Mouse (Mus musculus) adrenal gland, postnatal 25 days (tissue): ENCODE results near the gene Zfp111. TPM values are rescaled to one million over a fixed set of nuclear protein-coding genes. Genes with fewer than 3 reads are reported as not detected.

ENCODE experiments used
- total RNA-seq: library from RNA; stranded (reverse); gene quantifications from 2 replicates; pipeline ENCODE4 v1.2.3, GENCODE M21; 2021

Zfp111 gene
- total RNA-seq, 1 experiment from 2014 or later, result 9.7 TPM

Other genes starting within 250 kb of the Zfp111 start
- not detected in 2 replicates for gene Vmn1r181, start 236.8 kb downstream of the Zfp111 start, total RNA-seq
- gene V1rd19, start 209.8 kb downstream of the Zfp111 start, total RNA-seq, result not detected in 2 replicates
- not detected in 2 replicates for gene Vmn1r183, start 158.2 kb downstream of the Zfp111 start, total RNA-seq
- gene Zfp180, start 129.5 kb downstream of the Zfp111 start, total RNA-seq, result 26.6 and 27.0 TPM in 2 replicates
- 5.4 and 6.1 TPM in 2 replicates for gene Zfp112, start 99.1 kb downstream of the Zfp111 start, total RNA-seq
- 11.1 and 11.3 TPM in 2 replicates for gene Zfp235, start 77.3 kb downstream of the Zfp111 start, total RNA-seq
- gene Zfp114, start 36.4 kb downstream of the Zfp111 start, total RNA-seq, result 0.29 and 0.58 TPM in 2 replicates
- 4.5 and 6.5 TPM in 2 replicates for gene Zfp109, start 26.1 kb upstream of the Zfp111 start, total RNA-seq
- 3.3 and 4.1 TPM in 2 replicates for gene Zfp108, start 43.4 kb upstream of the Zfp111 start, total RNA-seq
- gene Zfp93, start 59.0 kb upstream of the Zfp111 start, total RNA-seq, result 7.2 and 8.7 TPM in 2 replicates
- 10.1 and 11.5 TPM in 2 replicates for gene Zfp61, start 89.8 kb upstream of the Zfp111 start, total RNA-seq
- gene Zfp94, start 105.2 kb upstream of the Zfp111 start, total RNA-seq, result 4.1 and 6.6 TPM in 2 replicates
- gene Tescl, start 122.5 kb upstream of the Zfp111 start, total RNA-seq, result 1.0 and 1.1 TPM in 2 replicates
- gene Lypd5, start 137.8 kb upstream of the Zfp111 start, total RNA-seq, result not detected in 2 replicates
- gene Kcnn4, start 158.8 kb upstream of the Zfp111 start, total RNA-seq, result 0.21 TPM in 1 of 2 replicates, not detected in the other
- gene Smg9, start 188.2 kb upstream of the Zfp111 start, total RNA-seq, result 26.6 and 29.1 TPM in 2 replicates
- gene Irgc1, start 240.9 kb upstream of the Zfp111 start, total RNA-seq, result not detected in 2 replicates